ENCODE assay signal across 9 mouse cellular contexts in the genomic region with DNA sequence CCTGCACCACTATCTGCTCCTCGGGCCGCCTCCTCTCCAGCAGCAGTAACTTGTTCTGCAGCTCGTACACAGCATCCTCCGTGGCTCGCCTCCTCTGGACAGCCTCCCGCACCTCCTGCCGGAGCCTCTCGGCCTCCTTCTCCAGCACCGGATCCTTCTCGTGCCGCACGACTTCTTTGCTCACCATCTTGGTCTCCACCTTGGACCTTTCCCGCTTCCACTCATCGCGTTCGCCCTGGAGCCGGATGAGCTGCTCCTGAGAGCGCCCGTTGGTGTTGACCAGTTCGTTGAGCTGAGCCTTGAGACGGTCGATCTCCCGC. TPM values are rescaled to one million over a fixed set of nuclear protein-coding genes. Genes with fewer than 3 reads are reported as not detected.
DNase-seq lines count a peak whose midpoint lies in the region; ATAC-seq and TF ChIP-seq lines count a peak whose summit lies in the region.
"Had no signal": no experiment of that assay in that cellular context is flagged by ENCODE, and none has a peak within 500 bp of the region (broad histone marks: within the 10 kb centered on the region; RNA-seq: fewer than 3 reads in every experiment).

No protein-coding gene starts in this region.

- H3K9me3 ChIP-seq in kidney, embryonic 16.5 days (ENCODE audit: low read length), result peaks cover 6% of the 10 kb centered on the region; the same call in 1 of the 2 replicates
- no peaks in the 10 kb centered on the region for H3K9me3 ChIP-seq in embryonic facial prominence, embryonic 15.5 days (replicated peaks)
- no peaks in the 10 kb centered on the region for H3K9me3 ChIP-seq in intestine, postnatal 0 days (ENCODE audit: control insufficient read depth)
- H3K9me3 ChIP-seq in neural tube, embryonic 13.5 days, result peaks cover 5% of the 10 kb centered on the region; the same call in 1 of the 2 replicates

- peaks cover 34% of the 10 kb centered on the region for H3K4me1 ChIP-seq in kidney, embryonic 16.5 days (ENCODE audit: insufficient read depth, low read length)
- H3K4me1 ChIP-seq in embryonic facial prominence, embryonic 15.5 days, result peaks cover 34% of the 10 kb centered on the region
- peaks cover 8% of the 10 kb centered on the region for H3K4me1 ChIP-seq in intestine, postnatal 0 days (replicated peaks; ENCODE audit: control insufficient read depth, insufficient read depth, low read length)
- peaks cover 30% of the 10 kb centered on the region for H3K4me1 ChIP-seq in neural tube, embryonic 13.5 days (replicated peaks)

- H3K4me3 ChIP-seq in kidney, embryonic 16.5 days (ENCODE audit: low read length), result peak overlapping the region; percentile 37
- H3K4me3 ChIP-seq in embryonic facial prominence, embryonic 15.5 days (replicated peaks), result peak overlapping the region; percentile 39
- peak overlapping the region; percentile 9 for H3K4me3 ChIP-seq in intestine, postnatal 0 days (ENCODE audit: low read depth, low read length)
- H3K4me3 ChIP-seq in neural tube, embryonic 13.5 days, result peak overlapping the region; percentile 31

- no peak for ATAC-seq in kidney, embryonic 16.5 days (ENCODE audit: low FRiP score, low TSS enrichment)
- no peak for ATAC-seq in embryonic facial prominence, embryonic 15.5 days (ENCODE audit: insufficient number of reproducible peaks, low FRiP score, low TSS enrichment, low read depth)
- no peak for ATAC-seq in intestine, postnatal 0 days
- ATAC-seq in neural tube, embryonic 13.5 days (ENCODE audit: low read depth), result no peak

- WGBS in kidney, embryonic 16.5 days, result 19% methylated on average over 23 of the region's 23 CpGs
- 25% methylated on average over 23 of the region's 23 CpGs for WGBS in embryonic facial prominence, embryonic 15.5 days
- WGBS in intestine, postnatal 0 days, result 30% methylated on average over 23 of the region's 23 CpGs
- WGBS in neural tube, embryonic 13.5 days, result 9% methylated on average over 23 of the region's 23 CpGs

- intact Hi-C loops in left cerebral cortex, postnatal 4 days (cut with DNase I), result no loop called here

- peaks cover 22% of the 10 kb centered on the region for H3K27me3 ChIP-seq in kidney, embryonic 16.5 days (ENCODE audit: insufficient read depth, low read length)
- H3K27me3 ChIP-seq in embryonic facial prominence, embryonic 15.5 days, result peaks cover 29% of the 10 kb centered on the region
- H3K27me3 ChIP-seq in intestine, postnatal 0 days (replicated peaks; ENCODE audit: control insufficient read depth, insufficient read depth, low read length), result peaks cover 5% of the 10 kb centered on the region; the same call in 1 of the 2 replicates
- peaks cover 52% of the 10 kb centered on the region for H3K27me3 ChIP-seq in neural tube, embryonic 13.5 days

- H3K36me3 ChIP-seq in kidney, embryonic 16.5 days (ENCODE audit: insufficient read depth, low read length), result peaks cover 13% of the 10 kb centered on the region
- H3K36me3 ChIP-seq in embryonic facial prominence, embryonic 15.5 days, result peaks cover 6% of the 10 kb centered on the region; the same call in 1 of the 2 replicates
- peaks cover 17% of the 10 kb centered on the region; the same call in 1 of the 2 replicates for H3K36me3 ChIP-seq in intestine, postnatal 0 days (ENCODE audit: control insufficient read depth, insufficient read depth)
- no peaks in the 10 kb centered on the region for H3K36me3 ChIP-seq in neural tube, embryonic 13.5 days

- H3K27ac ChIP-seq in kidney, embryonic 16.5 days (ENCODE audit: low read length), result no peak overlapping the region
- no peak overlapping the region for H3K27ac ChIP-seq in embryonic facial prominence, embryonic 15.5 days (replicated peaks)
- H3K27ac ChIP-seq in intestine, postnatal 0 days (ENCODE audit: low read depth, low read length), result no peak overlapping the region
- no peak overlapping the region for H3K27ac ChIP-seq in neural tube, embryonic 13.5 days (replicated peaks)

- no peak for DNase-seq in kidney, postnatal 10 days
- DNase-seq in left cerebral cortex, postnatal 4 days, result no peak
- no peak for DNase-seq in cerebellum, postnatal 25 days
- DNase-seq in right cerebral cortex, postnatal 25 days, result no peak
- DNase-seq: thymus, adult 18-20 months had no signal

- TF ChIP-seq CTCF in intestine, postnatal 0 days (IDR thresholded peaks at IDR 0.05; ENCODE audit: low read depth), result no peak

- peak overlapping the region; percentile 68 for H3K4me2 ChIP-seq in kidney, embryonic 16.5 days (replicated peaks; ENCODE audit: low read depth, low read length)
- peak overlapping the region; percentile 62 for H3K4me2 ChIP-seq in embryonic facial prominence, embryonic 15.5 days (replicated peaks)
- H3K4me2 ChIP-seq in intestine, postnatal 0 days (replicated peaks; ENCODE audit: low read depth), result peak overlapping the region; percentile 58
- peak overlapping the region; percentile 52 for H3K4me2 ChIP-seq in neural tube, embryonic 13.5 days

- H3K9ac ChIP-seq in kidney, embryonic 16.5 days (replicated peaks; ENCODE audit: low read length), result peak overlapping the region; percentile 63
- peak overlapping the region; percentile 21; the same call in 1 of the 2 replicates for H3K9ac ChIP-seq in embryonic facial prominence, embryonic 15.5 days
- no peak overlapping the region; the same call in 1 of the 2 replicates for H3K9ac ChIP-seq in intestine, postnatal 0 days (ENCODE audit: low read depth, low read length)
- H3K9ac ChIP-seq in neural tube, embryonic 13.5 days, result peak overlapping the region; percentile 57

RNA-seq across cellular contexts. Expression of a gene that starts 15.2 kb away (rescaled TPM):
- 3.5 and 4.1 TPM in 2 replicates for polyA plus RNA-seq in kidney, embryonic 16.5 days (2015; fragmentation: Nextera tagmentation; extraction: Ambion mirVana)
- 28.1 and 28.5 TPM in 2 replicates for polyA plus RNA-seq in embryonic facial prominence, embryonic 15.5 days (2015; fragmentation: Nextera tagmentation; extraction: Ambion mirVana)
- polyA plus RNA-seq in intestine, postnatal 0 days (2015; fragmentation: Nextera tagmentation; extraction: Ambion mirVana), result 1.2 and 1.3 TPM in 2 replicates
- 0.59 and 0.73 TPM in 2 replicates for polyA plus RNA-seq in neural tube, embryonic 13.5 days (2015; fragmentation: Nextera tagmentation; extraction: Ambion mirVana)
- under 1 TPM; 0.66 to 0.85 TPM for total RNA-seq in left cerebral cortex, postnatal 4 days (2021)

RNA-seq across cellular contexts. Expression of a gene that starts 23.9 kb away (rescaled TPM):
- 46.1 and 48.8 TPM in 2 replicates for polyA plus RNA-seq in kidney, embryonic 16.5 days (2015; fragmentation: Nextera tagmentation; extraction: Ambion mirVana)
- 29.1 and 31.1 TPM in 2 replicates for polyA plus RNA-seq in embryonic facial prominence, embryonic 15.5 days (2015; fragmentation: Nextera tagmentation; extraction: Ambion mirVana)
- 98.9 and 114 TPM in 2 replicates for polyA plus RNA-seq in intestine, postnatal 0 days (2015; fragmentation: Nextera tagmentation; extraction: Ambion mirVana)
- polyA plus RNA-seq in neural tube, embryonic 13.5 days (2015; fragmentation: Nextera tagmentation; extraction: Ambion mirVana), result 53.5 and 55.9 TPM in 2 replicates
- 10 to 100 TPM; 96.3 to 98.3 TPM for total RNA-seq in left cerebral cortex, postnatal 4 days (2021)

RNA-seq across cellular contexts. Expression of a gene that starts 24.0 kb away (rescaled TPM):
- polyA plus RNA-seq in kidney, embryonic 16.5 days (2015; fragmentation: Nextera tagmentation; extraction: Ambion mirVana), result 85.0 and 85.9 TPM in 2 replicates
- polyA plus RNA-seq in embryonic facial prominence, embryonic 15.5 days (2015; fragmentation: Nextera tagmentation; extraction: Ambion mirVana), result 81.0 and 86.7 TPM in 2 replicates
- polyA plus RNA-seq in intestine, postnatal 0 days (2015; fragmentation: Nextera tagmentation; extraction: Ambion mirVana), result 64.6 and 66.8 TPM in 2 replicates
- polyA plus RNA-seq in neural tube, embryonic 13.5 days (2015; fragmentation: Nextera tagmentation; extraction: Ambion mirVana), result 75.2 and 83.0 TPM in 2 replicates
- total RNA-seq in left cerebral cortex, postnatal 4 days (2021), result 10 to 100 TPM; 39.5 to 39.9 TPM

RNA-seq across cellular contexts. Expression of a gene that starts 51.3 kb away (rescaled TPM):
- 95.9 and 96.7 TPM in 2 replicates for polyA plus RNA-seq in kidney, embryonic 16.5 days (2015; fragmentation: Nextera tagmentation; extraction: Ambion mirVana)
- polyA plus RNA-seq in embryonic facial prominence, embryonic 15.5 days (2015; fragmentation: Nextera tagmentation; extraction: Ambion mirVana), result 101 and 103 TPM in 2 replicates
- polyA plus RNA-seq in intestine, postnatal 0 days (2015; fragmentation: Nextera tagmentation; extraction: Ambion mirVana), result 45.2 and 48.7 TPM in 2 replicates
- polyA plus RNA-seq in neural tube, embryonic 13.5 days (2015; fragmentation: Nextera tagmentation; extraction: Ambion mirVana), result 64.0 and 64.4 TPM in 2 replicates
- total RNA-seq in left cerebral cortex, postnatal 4 days (2021), result 10 to 100 TPM; 53.2 to 57.1 TPM

RNA-seq across cellular contexts. Expression of a gene that starts 54.7 kb away (rescaled TPM):
- polyA plus RNA-seq in kidney, embryonic 16.5 days (2015; fragmentation: Nextera tagmentation; extraction: Ambion mirVana), result 38.7 and 45.6 TPM in 2 replicates
- 36.9 and 44.9 TPM in 2 replicates for polyA plus RNA-seq in embryonic facial prominence, embryonic 15.5 days (2015; fragmentation: Nextera tagmentation; extraction: Ambion mirVana)
- polyA plus RNA-seq in intestine, postnatal 0 days (2015; fragmentation: Nextera tagmentation; extraction: Ambion mirVana), result 3.7 and 4.8 TPM in 2 replicates
- 52.5 and 58.5 TPM in 2 replicates for polyA plus RNA-seq in neural tube, embryonic 13.5 days (2015; fragmentation: Nextera tagmentation; extraction: Ambion mirVana)
- total RNA-seq in left cerebral cortex, postnatal 4 days (2021), result 100 to 1,000 TPM; 126 to 130 TPM
